ENCODE assay signal across 9 mouse cellular contexts in genomic region chr9:48674359-48675015, GRCm38 (mm10).
A peak's percentile ranks its signal among the peaks of the same experiment; 100 is the strongest.
DNase-seq lines count a peak whose midpoint lies in the region; ATAC-seq and TF ChIP-seq lines count a peak whose summit lies in the region.
"Had no signal": no experiment of that assay in that cellular context is flagged by ENCODE, and none has a peak within 500 bp of the region (broad histone marks: within the 10 kb centered on the region; RNA-seq: fewer than 3 reads in every experiment).

No protein-coding gene starts in this region.

- ATAC-seq in midbrain, embryonic 15.5 days (replicated peaks) = no peak
- ATAC-seq in hindbrain, embryonic 11.5 days (ENCODE audit: low FRiP score) = no peak
- ATAC-seq in limb, embryonic 14.5 days (ENCODE audit: low FRiP score, low read depth) = no peak
- peak; percentile 70; the same call in 1 of the 2 replicates for ATAC-seq in stomach, postnatal 0 days (ENCODE audit: low FRiP score, low TSS enrichment)

- no peaks in the 10 kb centered on the region for H3K9me3 ChIP-seq in midbrain, embryonic 10.5 days (replicated peaks)
- H3K9me3 ChIP-seq in midbrain, embryonic 15.5 days = no peaks in the 10 kb centered on the region
- H3K9me3 ChIP-seq in hindbrain, embryonic 11.5 days (ENCODE audit: control insufficient read depth, low read length) = no peaks in the 10 kb centered on the region
- no peaks in the 10 kb centered on the region for H3K9me3 ChIP-seq in limb, embryonic 14.5 days (ENCODE audit: control insufficient read depth, low read length)
- H3K9me3 ChIP-seq in stomach, postnatal 0 days (ENCODE audit: control insufficient read depth, low read length) = no peaks in the 10 kb centered on the region
- H3K9me3 ChIP-seq: limb, embryonic 15.5 days had no signal

- peaks cover 88% of the 10 kb centered on the region for H3K4me1 ChIP-seq in midbrain, embryonic 10.5 days
- peaks cover 60% of the 10 kb centered on the region for H3K4me1 ChIP-seq in midbrain, embryonic 15.5 days
- peaks cover 33% of the 10 kb centered on the region for H3K4me1 ChIP-seq in hindbrain, embryonic 11.5 days (replicated peaks; ENCODE audit: control insufficient read depth, insufficient read depth, low read length)
- peaks cover 16% of the 10 kb centered on the region for H3K4me1 ChIP-seq in limb, embryonic 14.5 days (ENCODE audit: control insufficient read depth, insufficient read depth, low read length)
- peaks cover 4% of the 10 kb centered on the region; the same call in 1 of the 2 replicates for H3K4me1 ChIP-seq in stomach, postnatal 0 days (replicated peaks; ENCODE audit: control insufficient read depth, insufficient read depth)

- TF ChIP-seq POLR2A in limb, embryonic 14.5 days (IDR thresholded peaks at IDR 0.05; ENCODE audit: borderline replicate concordance, extremely low read depth, insufficient read depth, insufficient read length) = no peak

- intact Hi-C loops in left cerebral cortex, postnatal 36 days (cut with DNase I) = loop anchor here (5.0 kb wide), 2 partner anchors 43 to 163 kb away; partner anchors contain the start of gene Zbtb16

- TF ChIP-seq EP300 in stomach, postnatal 0 days (optimal IDR thresholded peaks at IDR 0.05) = no peak

- peak overlapping the region; percentile 7 for H3K4me3 ChIP-seq in midbrain, embryonic 10.5 days
- no peak overlapping the region for H3K4me3 ChIP-seq in midbrain, embryonic 15.5 days
- no peak overlapping the region for H3K4me3 ChIP-seq in hindbrain, embryonic 11.5 days (ENCODE audit: low read depth, low read length)
- H3K4me3 ChIP-seq in limb, embryonic 14.5 days (replicated peaks; ENCODE audit: low read length) = no peak overlapping the region
- H3K4me3 ChIP-seq in stomach, postnatal 0 days (ENCODE audit: low read depth, low read length) = no peak overlapping the region
- H3K4me3 ChIP-seq: limb, embryonic 15.5 days had no signal

- no peak for TF ChIP-seq CTCF in stomach, postnatal 0 days (IDR thresholded peaks at IDR 0.05; ENCODE audit: low read depth)

- peaks cover 10% of the 10 kb centered on the region for H3K36me3 ChIP-seq in midbrain, embryonic 10.5 days
- no peaks in the 10 kb centered on the region for H3K36me3 ChIP-seq in midbrain, embryonic 15.5 days (replicated peaks)
- H3K36me3 ChIP-seq in hindbrain, embryonic 11.5 days (ENCODE audit: control insufficient read depth, insufficient read depth, low read length) = no peaks in the 10 kb centered on the region
- H3K36me3 ChIP-seq in limb, embryonic 14.5 days (ENCODE audit: control insufficient read depth, insufficient read depth, low read length) = no peaks in the 10 kb centered on the region
- no peaks in the 10 kb centered on the region; the same call in 1 of the 2 replicates for H3K36me3 ChIP-seq in stomach, postnatal 0 days (ENCODE audit: control insufficient read depth, insufficient read depth, low read length)
- H3K36me3 ChIP-seq: limb, embryonic 15.5 days had no signal

- H3K9ac ChIP-seq in midbrain, embryonic 15.5 days = no peak overlapping the region
- no peak overlapping the region for H3K9ac ChIP-seq in hindbrain, embryonic 11.5 days (ENCODE audit: low read depth, low read length)
- H3K9ac ChIP-seq in limb, embryonic 14.5 days (ENCODE audit: low read depth, low read length, severe bottlenecking) = no peak overlapping the region
- H3K9ac ChIP-seq in stomach, postnatal 0 days (ENCODE audit: low read length) = 0 out of 2 replicates have a peak overlapping the region, but pooled peaks have one; percentile 18
- H3K9ac ChIP-seq: limb, embryonic 15.5 days had no signal

- peaks cover 7% of the 10 kb centered on the region; the same call in 1 of the 2 replicates for H3K27me3 ChIP-seq in midbrain, embryonic 10.5 days (ENCODE audit: low read depth, poor library complexity, severe bottlenecking)
- no peaks in the 10 kb centered on the region for H3K27me3 ChIP-seq in midbrain, embryonic 15.5 days (replicated peaks)
- no peaks in the 10 kb centered on the region for H3K27me3 ChIP-seq in hindbrain, embryonic 11.5 days (ENCODE audit: control insufficient read depth, insufficient read depth, low read length)
- H3K27me3 ChIP-seq in limb, embryonic 14.5 days (ENCODE audit: control insufficient read depth, insufficient read depth, low read length) = 0 out of 2 replicates have a peak, but pooled peaks cover 4% of the 10 kb centered on the region
- H3K27me3 ChIP-seq in stomach, postnatal 0 days (ENCODE audit: control insufficient read depth, insufficient read depth, low read length) = no peaks in the 10 kb centered on the region

- no peak overlapping the region for H3K4me2 ChIP-seq in midbrain, embryonic 15.5 days
- H3K4me2 ChIP-seq in hindbrain, embryonic 11.5 days (replicated peaks; ENCODE audit: low read depth, low read length) = no peak overlapping the region
- H3K4me2 ChIP-seq in limb, embryonic 14.5 days (replicated peaks; ENCODE audit: low read depth, low read length, severe bottlenecking) = no peak overlapping the region
- no peak overlapping the region for H3K4me2 ChIP-seq in stomach, postnatal 0 days (replicated peaks; ENCODE audit: low read depth)
- H3K4me2 ChIP-seq: limb, embryonic 15.5 days had no signal

- no peak for DNase-seq in midbrain, embryonic 10.5 days (ENCODE audit: low spot score)
- DNase-seq in hindbrain, embryonic 11.5 days (ENCODE audit: low spot score) = no peak
- DNase-seq in limb, embryonic 14.5 days (ENCODE audit: low spot score) = peak; percentile 40
- peak; percentile 54 for DNase-seq in stomach, postnatal 0 days (ENCODE audit: low spot score)
- DNase-seq in right cerebral cortex, postnatal 14 days = no peak
- no peak for DNase-seq in left cerebral cortex, postnatal 36 days (ENCODE audit: low spot score in 2 of 2)
- DNase-seq in spleen, postnatal 4 days (ENCODE audit: low spot score in 2 of 2) = no peak

- 5% methylated on average over 11 of the region's 11 CpGs for WGBS in midbrain, embryonic 10.5 days
- WGBS in midbrain, embryonic 15.5 days = 13% methylated on average over 11 of the region's 11 CpGs
- WGBS in hindbrain, embryonic 11.5 days = 8% methylated on average over 11 of the region's 11 CpGs
- 10% methylated on average over 11 of the region's 11 CpGs for WGBS in limb, embryonic 14.5 days
- WGBS in stomach, postnatal 0 days = 15% methylated on average over 11 of the region's 11 CpGs

- peak overlapping the region; percentile 88 for H3K27ac ChIP-seq in midbrain, embryonic 10.5 days (replicated peaks)
- H3K27ac ChIP-seq in midbrain, embryonic 15.5 days = no peak overlapping the region
- H3K27ac ChIP-seq in hindbrain, embryonic 11.5 days (ENCODE audit: low read depth, low read length) = peak overlapping the region; percentile 59; the same call in 1 of the 2 replicates
- H3K27ac ChIP-seq in limb, embryonic 14.5 days (replicated peaks; ENCODE audit: low read depth, low read length) = no peak overlapping the region
- no peak overlapping the region for H3K27ac ChIP-seq in stomach, postnatal 0 days (replicated peaks)

Comparison
In these comparisons a context has a peak if more than half of its experiments do, and no peak if none do; other contexts are left out.
1. H3K27ac ChIP-seq: peak in midbrain, embryonic 10.5 days (single experiment) and hindbrain, embryonic 11.5 days (single experiment); none in midbrain, embryonic 15.5 days (single experiment), limb, embryonic 14.5 days (single experiment) and stomach, postnatal 0 days (single experiment).
2. DNase-seq: peak in limb, embryonic 14.5 days (single experiment) and stomach, postnatal 0 days (single experiment); none in midbrain, embryonic 10.5 days (single experiment), hindbrain, embryonic 11.5 days (single experiment), right cerebral cortex, postnatal 14 days (single experiment), left cerebral cortex, postnatal 36 days (0 of 2) and spleen, postnatal 4 days (0 of 2).